Mouse (Mus musculus) embryonic facial prominence, embryonic 14.5 days (tissue): Measurements from ENCODE around the gene Ccni. TPM values are rescaled to one million over a fixed set of nuclear protein-coding genes. Genes with fewer than 3 reads are reported as not detected.
A peak's percentile ranks its signal among the peaks of the same experiment; 100 is the strongest.

Experiments
- ATAC-seq: fragments of 200-750 bp; cut with Nextera tagmentation; 2 replicates; pipeline ENCODE4 v1.8.0; 2017; ENCODE audit warnings: low read depth, moderate number of reproducible peaks, moderate TSS enrichment
- DNase-seq: peaks from one replicate; pipeline ENCODE4 v3.0.0-alpha.2; 2015; ENCODE audit warnings: low spot score
- H3K27ac ChIP-seq: fragments of 300-500 bp; sonication (generic); replicated peaks from 2 replicates; pipeline ENCODE4 v1.5.1; 2014; ENCODE audit warnings: low read depth, mild to moderate bottlenecking, low read length, moderate library complexity
- H3K27me3 ChIP-seq: fragments of 300-500 bp; sonication (generic); replicated peaks from 2 replicates; pipeline ENCODE4 v1.6.1; 2014; ENCODE audit warnings: low read length; ENCODE audit not compliant: control insufficient read depth, insufficient read depth
- H3K36me3 ChIP-seq: fragments of 300-500 bp; sonication (generic); 2 replicates; pipeline ENCODE4 v1.6.1; 2014; ENCODE audit warnings: low read length, mixed read lengths; ENCODE audit not compliant: control insufficient read depth, insufficient read depth
- H3K4me1 ChIP-seq: fragments of 300-500 bp; sonication (generic); 2 replicates; pipeline ENCODE4 v1.6.1; 2014; ENCODE audit warnings: antibody characterized with exemption, low read length; ENCODE audit not compliant: control insufficient read depth, insufficient read depth
- H3K4me2 ChIP-seq: fragments of 300-500 bp; sonication (generic); 2 replicates; pipeline ENCODE4 v1.6.1; 2014; ENCODE audit warnings: low read depth, mild to moderate bottlenecking, low read length, moderate library complexity, mixed read lengths
- H3K4me3 ChIP-seq: fragments of 300-500 bp; sonication (generic); 2 replicates; pipeline ENCODE4 v1.5.1; 2014; ENCODE audit warnings: low read depth, mild to moderate bottlenecking, low read length
- H3K9ac ChIP-seq: fragments of 300-500 bp; sonication (generic); 2 replicates; pipeline ENCODE4 v1.6.1; 2014; ENCODE audit warnings: low read depth, mild to moderate bottlenecking, low read length, moderate library complexity, mixed read lengths
- H3K9me3 ChIP-seq: fragments of 300-500 bp; sonication (generic); 2 replicates; pipeline ENCODE4 v1.6.1; 2016; ENCODE audit warnings: low read length; ENCODE audit not compliant: control insufficient read depth
- WGBS: fragments of 180-500 bp; shearing (Covaris S2); extraction: QIAGEN DNeasy Blood & Tissue Kit; methylation state at CpG from one replicate; pipeline ENCODE4 v1.1.7; 2014; 5-methylcytosine and 5-hydroxymethylcytosine counted together
- polyA plus RNA-seq: library from polyadenylated mRNA; unstranded; fragments of >200 nt; fragmentation: Nextera tagmentation; extraction: Ambion mirVana; gene quantifications from 2 replicates; pipeline ENCODE4 v1.2.1, GENCODE M21; 2014

The Ccni gene
- polyA plus RNA-seq, 1 experiment from 2014 or later: 121 TPM

GRCm38 (mm10) chr5:93139350-93139749 is 66.9 kb downstream of the Ccni start:
- WGBS: 86% methylated on average over 9 of the region's 9 CpGs
- H3K36me3 ChIP-seq: peaks cover 37% of the 10 kb centered on the region
- no peaks in the 10 kb centered on the region for H3K9me3 ChIP-seq

GRCm38 (mm10) chr5:93136956-93137586 is 69.2 kb downstream of the Ccni start:
- H3K4me1 ChIP-seq: peaks cover 50% of the 10 kb centered on the region

More at GRCm38 (mm10) chr5:93139350-93139749, 66.9 kb downstream of the Ccni start:
- Histone ChIP-seq H3K9ac (no peak overlapping the region), H3K27me3 (no peaks in the 10 kb centered on the region), H3K27ac (no peak overlapping the region), H3K4me1 (peaks cover 28% of the 10 kb centered on the region), H3K4me2 (no peak overlapping the region), H3K4me3 (no peak overlapping the region)
- no peak for ATAC-seq
- DNase-seq: no peak

GRCm38 (mm10) chr5:93135368-93136107 is 70.8 kb downstream of the Ccni start:
- WGBS: 63% methylated on average over 10 of the region's 10 CpGs
- Histone ChIP-seq H3K9me3 (no peaks in the 10 kb centered on the region), H3K27ac (no peak overlapping the region), H3K4me3 (no peak overlapping the region), H3K4me2 (no peak overlapping the region), H3K4me1 (peaks cover 65% of the 10 kb centered on the region), H3K36me3 (peaks cover 16% of the 10 kb centered on the region), H3K9ac (no peak overlapping the region), H3K27me3 (no peaks in the 10 kb centered on the region)
- DNase-seq (no peak), ATAC-seq (no peak)

More at GRCm38 (mm10) chr5:93136956-93137586, 69.2 kb downstream of the Ccni start:
- H3K4me3 ChIP-seq: no peak overlapping the region
- peaks cover 32% of the 10 kb centered on the region for H3K36me3 ChIP-seq
- no peaks in the 10 kb centered on the region for H3K9me3 ChIP-seq
- DNase-seq (peak; percentile 73), ATAC-seq (peak; percentile 76)
- no peaks in the 10 kb centered on the region for H3K27me3 ChIP-seq
- WGBS: 40% methylated on average over 5 of the region's 5 CpGs
- H3K9ac ChIP-seq: no peak overlapping the region
- peak overlapping the region; percentile 79 for H3K27ac ChIP-seq
- no peak overlapping the region for H3K4me2 ChIP-seq

GRCm38 (mm10) chr5:93133445-93134244 is 72.7 kb downstream of the Ccni start:
- H3K36me3 ChIP-seq: no peaks in the 10 kb centered on the region
- no peak overlapping the region for H3K4me3 ChIP-seq
- H3K4me2 ChIP-seq: peak overlapping the region; percentile 33
- peak overlapping the region; percentile 17; the same call in 1 of the 2 replicates for H3K9ac ChIP-seq
- H3K27ac ChIP-seq: peak overlapping the region; percentile 75
- no peaks in the 10 kb centered on the region for H3K9me3 ChIP-seq
- ATAC-seq: no peak
- WGBS: 22% methylated on average over 10 of the region's 10 CpGs
- peak; percentile 71 for DNase-seq
- H3K27me3 ChIP-seq: no peaks in the 10 kb centered on the region
- H3K4me1 ChIP-seq: peaks cover 84% of the 10 kb centered on the region

Other genes starting within 250 kb of the Ccni start
- gene Sowahb, start 161.5 kb downstream of the Ccni start, polyA plus RNA-seq: 0.50 and 0.76 TPM in 2 replicates
- 187 and 197 TPM in 2 replicates for gene Sept11, start 113.1 kb downstream of the Ccni start, polyA plus RNA-seq
- 1.5 and 1.9 TPM in 2 replicates for gene 2010109A12Rik, start within 50 bp of the Ccni start, polyA plus RNA-seq
- gene Ccng2, start 60.8 kb upstream of the Ccni start, polyA plus RNA-seq: 54.2 and 55.7 TPM in 2 replicates